Mouse (Mus musculus) 3T3-L1 (cell line): ENCODE measurements at regions not wholly inside any gene's neighbourhood (a gene's known extent, or its start where the extent isn't known, plus 50 kb on each side); places are given as distances from the start of the nearest gene placed in this dataset.
"Not testable (repeated sequence)": the region's sequence is repeated elsewhere in the genome, so short reads cannot be mapped to it uniquely, and the experiment has no call there.

Experiments
- DNase-seq: peaks from one replicate; pipeline ENCODE4 v3.0.0-alpha.2; 2015; ENCODE audit warnings: low read depth, low spot score

GRCm38 (mm10) chr9:116426269-116426999 is 251.3 kb upstream of the Tgfbr2 start:
- peak; percentile 84 for DNase-seq

- not testable (repeated sequence) for DNase-seq
These were observed 250.2 kb upstream of the Tgfbr2 start for GRCm38 (mm10) chr9:116425400-116425799.

GRCm38 (mm10) chr9:116415021-116415420 is 239.9 kb upstream of the Tgfbr2 start:
- no peak for DNase-seq

- no peak for DNase-seq
These were observed 235.9 kb upstream of the Tgfbr2 start for GRCm38 (mm10) chr9:116411067-116411466.

- no peak for DNase-seq
These were observed 235.3 kb upstream of the Tgfbr2 start for GRCm38 (mm10) chr9:116410461-116410860.

GRCm38 (mm10) chr9:116408116-116408515 is 233.0 kb upstream of the Tgfbr2 start:
- no peak for DNase-seq

- DNase-seq: peak; percentile 9
These were observed 229.9 kb upstream of the Tgfbr2 start for GRCm38 (mm10) chr9:116405051-116405450.

GRCm38 (mm10) chr9:116401821-116402220 is 226.7 kb upstream of the Tgfbr2 start:
- no peak for DNase-seq

GRCm38 (mm10) chr9:116400270-116400669 is 225.1 kb upstream of the Tgfbr2 start:
- peak; percentile 28 for DNase-seq

- no peak for DNase-seq
These were observed 224.1 kb upstream of the Tgfbr2 start for GRCm38 (mm10) chr9:116399296-116399695.

GRCm38 (mm10) chr9:116392258-116392657 is 217.1 kb upstream of the Tgfbr2 start:
- no peak for DNase-seq

GRCm38 (mm10) chr9:116389781-116390180 is 214.6 kb upstream of the Tgfbr2 start:
- peak; percentile 55 for DNase-seq

GRCm38 (mm10) chr9:116388863-116389262 is 213.7 kb upstream of the Tgfbr2 start:
- DNase-seq: no peak

- no peak for DNase-seq
These were observed 212.9 kb upstream of the Tgfbr2 start for GRCm38 (mm10) chr9:116388025-116388424.

- DNase-seq: peak; percentile 96
These were observed 209.3 kb upstream of the Tgfbr2 start for GRCm38 (mm10) chr9:116384176-116385076.

- DNase-seq: peak; percentile 98
These were observed 208.4 kb upstream of the Tgfbr2 start for GRCm38 (mm10) chr9:116383411-116384101.

GRCm38 (mm10) chr9:116377706-116378105 is 202.5 kb upstream of the Tgfbr2 start:
- DNase-seq: no peak

- DNase-seq: peak; percentile 97
These were observed 200.6 kb upstream of the Tgfbr2 start for GRCm38 (mm10) chr9:116375658-116376357.

GRCm38 (mm10) chr9:116374343-116374742 is 199.2 kb upstream of the Tgfbr2 start:
- DNase-seq: peak; percentile 33

GRCm38 (mm10) chr9:116373396-116373795 is 198.2 kb upstream of the Tgfbr2 start:
- no peak for DNase-seq

- peak; percentile 96 for DNase-seq
These were observed 194.0 kb upstream of the Tgfbr2 start for GRCm38 (mm10) chr9:116369059-116369718.
